Mouse (Mus musculus) neural tube, embryonic 12.5 days (tissue): Measurements from ENCODE around the gene Rassf4. TPM values are rescaled to one million over a fixed set of nuclear protein-coding genes. Genes with fewer than 3 reads are reported as not detected.

Experiments
- microRNA-seq: library from miRNA; unstranded; fragments of <30 nt; microRNA quantifications from one replicate; pipeline ENCODE4, GENCODE M21; 2017
- polyA plus RNA-seq: library from polyadenylated mRNA; unstranded; fragments of >200 nt; fragmentation: Nextera tagmentation; extraction: Ambion mirVana; gene quantifications from 2 replicates; pipeline ENCODE4 v1.2.1, GENCODE M21; 2016

The Rassf4 gene
- polyA plus RNA-seq, 1 experiment from 2014 or later = 38.3 TPM

Small RNA genes lying within 50 kb of the gene (microRNA-seq; reads per million reads assigned to microRNA genes)
- 1.3 reads per million for gene Mir7043

Other genes with a start within 250 kb of the Rassf4 start
- gene Alox5, start 212.8 kb downstream of the Rassf4 start, polyA plus RNA-seq = 0.41 and 0.71 TPM in 2 replicates
- gene Olfr211, start 184.9 kb downstream of the Rassf4 start, polyA plus RNA-seq = not detected in 2 replicates
- gene Olfr212, start 167.4 kb downstream of the Rassf4 start, polyA plus RNA-seq = not detected in 2 replicates
- not detected in 2 replicates for gene Olfr213, start 135.5 kb downstream of the Rassf4 start, polyA plus RNA-seq
- gene Gm5580, start 122.8 kb downstream of the Rassf4 start, polyA plus RNA-seq = 0.20 and 0.45 TPM in 2 replicates
- not detected in 2 replicates for gene Olfr214, start 119.7 kb downstream of the Rassf4 start, polyA plus RNA-seq
- not detected in 2 replicates for gene Olfr215, start 89.8 kb downstream of the Rassf4 start, polyA plus RNA-seq
- gene Zfp422, start 45.0 kb downstream of the Rassf4 start, polyA plus RNA-seq = 236 and 240 TPM in 2 replicates
- gene Depp1, start 23.3 kb downstream of the Rassf4 start, polyA plus RNA-seq = 12.3 and 14.6 TPM in 2 replicates
- gene Tmem72, start 43.0 kb upstream of the Rassf4 start, polyA plus RNA-seq = 0.09 and 0.10 TPM in 2 replicates